Mouse (Mus musculus): Measurements from ENCODE around the gene Nkx3-2. TPM values are rescaled to one million over a fixed set of nuclear protein-coding genes. Genes with fewer than 3 reads are reported as not detected.

Nkx3-2 gene
- total RNA-seq, 2 experiments from 2014 or later, result not detected

DNA sequence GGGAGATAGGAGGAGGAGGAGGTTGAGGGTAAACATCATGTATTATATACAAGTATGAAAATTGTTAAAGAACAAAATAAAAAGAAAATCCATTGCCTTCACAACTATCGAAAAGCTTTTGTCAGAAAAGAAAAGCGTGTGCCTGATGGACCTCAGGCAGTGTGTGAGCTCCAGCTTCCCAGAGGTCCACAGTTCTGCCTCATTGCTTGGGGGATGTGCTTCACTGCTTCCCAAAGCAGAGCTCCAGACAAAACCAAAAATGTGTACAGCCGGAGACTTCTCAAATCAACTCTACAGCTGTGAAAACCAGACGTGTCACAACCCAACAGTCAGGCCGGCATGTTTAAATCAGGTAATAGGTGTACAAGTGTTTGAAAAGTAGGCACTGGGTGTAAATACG is 38.7 kb downstream of the Nkx3-2 start:
- H3K27ac ChIP-seq, result no peak overlapping the region
- TF ChIP-seq CTCF (IDR thresholded peaks at IDR 0.05), result no peak

More for the DNA sequence above, 38.7 kb downstream of the Nkx3-2 start:
- DNase-seq, result no peak
- intact Hi-C loops (cut with DNase I), result no loop called here
- no peak overlapping the region for H3K4me3 ChIP-seq

Other genes with a start within 250 kb of the Nkx3-2 start
- 10 to 100 TPM; 83.0 to 98.9 TPM for gene Rab28, start 56.3 kb downstream of the Nkx3-2 start, total RNA-seq (2021)
- gene Bod1l, start 79.8 kb upstream of the Nkx3-2 start, total RNA-seq (2021), result 10 to 100 TPM; 16.7 to 17.0 TPM